Mouse (Mus musculus): ENCODE data around the gene Treh. TPM values are rescaled to one million over a fixed set of nuclear protein-coding genes. Genes with fewer than 3 reads are reported as not detected.

Treh gene
- polyA plus RNA-seq, 1 experiment, result 0.02 TPM

DNA sequence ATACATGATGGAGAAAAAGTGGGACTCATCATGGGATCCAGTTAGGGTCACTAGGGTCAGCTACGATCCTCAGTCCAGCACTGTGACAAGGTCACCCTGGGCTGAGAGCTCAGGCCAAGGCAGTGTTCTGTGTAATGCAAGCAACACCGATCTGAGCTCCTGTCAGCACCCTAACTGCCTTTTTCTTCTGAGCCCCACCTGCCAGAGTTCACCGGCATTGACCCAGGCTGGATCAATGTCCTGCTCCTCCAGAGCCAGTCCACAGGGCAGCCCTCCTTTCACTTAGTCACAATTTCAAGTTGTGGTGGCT lies 48.8 kb downstream of the Treh start:
- peaks cover 5% of the 10 kb centered on the region for H3K36me3 ChIP-seq (ENCODE audit: control insufficient read depth, insufficient read depth)
- H3K79me2 ChIP-seq (ENCODE audit: control insufficient read depth, insufficient read depth), result peaks cover 6% of the 10 kb centered on the region
- peak overlapping the region; percentile 66 for H3K4me2 ChIP-seq (ENCODE audit: low read depth)
- TF ChIP-seq TCF3 (IDR thresholded peaks at IDR 0.05; ENCODE audit: insufficient read length, low read depth) (no peak), MYOG (IDR thresholded peaks at IDR 0.05; ENCODE audit: control insufficient read depth in 1 of 3, insufficient read depth in 1 of 3, insufficient read length in 2 of 3, low read depth in 2 of 3) (no peak), E2F4 (IDR thresholded peaks at IDR 0.05; ENCODE audit: insufficient read depth) (no peak), MYOD1 (IDR thresholded peaks at IDR 0.05; ENCODE audit: control insufficient read depth in 1 of 3, insufficient read length in 2 of 3, low read depth in 2 of 3) (no peak), MAX (IDR thresholded peaks at IDR 0.05; ENCODE audit: low read depth) (no peak), USF1 (IDR thresholded peaks at IDR 0.05; ENCODE audit: low read depth) (no peak)
- H3K4me3 ChIP-seq, result peak overlapping the region; percentile 50
- H3ac ChIP-seq (ENCODE audit: control insufficient read depth, insufficient read length), result no peak overlapping the region
- H3K27me3 ChIP-seq (ENCODE audit: control insufficient read depth, insufficient read depth, insufficient read length), result no peaks in the 10 kb centered on the region

DNA sequence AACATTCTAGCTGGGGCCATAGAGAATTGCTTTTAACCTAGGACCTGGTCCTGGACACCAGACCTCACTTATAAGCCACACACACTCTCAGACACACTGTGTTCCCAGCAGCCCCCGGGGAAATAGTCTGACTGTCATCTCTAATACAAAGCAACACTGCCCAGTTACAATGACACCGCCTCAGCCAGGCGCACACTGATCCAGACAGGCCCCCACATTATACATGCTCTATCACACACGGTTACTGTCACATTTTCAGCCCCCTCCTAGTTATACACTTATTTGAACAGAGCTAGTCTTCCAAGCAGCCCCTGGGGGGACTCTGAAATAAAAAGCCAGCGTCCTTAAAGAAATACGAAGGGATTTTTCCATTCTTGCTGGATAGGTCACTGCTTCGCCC lies 49.5 kb downstream of the Treh start:
- Histone ChIP-seq H3K4me2 (ENCODE audit: low read depth) (peak overlapping the region; percentile 64), H3ac (ENCODE audit: control insufficient read depth, insufficient read length) (no peak overlapping the region)
- no peak for TF ChIP-seq POLR2A (IDR thresholded peaks at IDR 0.05; ENCODE audit: insufficient read length, low read depth)

DNA sequence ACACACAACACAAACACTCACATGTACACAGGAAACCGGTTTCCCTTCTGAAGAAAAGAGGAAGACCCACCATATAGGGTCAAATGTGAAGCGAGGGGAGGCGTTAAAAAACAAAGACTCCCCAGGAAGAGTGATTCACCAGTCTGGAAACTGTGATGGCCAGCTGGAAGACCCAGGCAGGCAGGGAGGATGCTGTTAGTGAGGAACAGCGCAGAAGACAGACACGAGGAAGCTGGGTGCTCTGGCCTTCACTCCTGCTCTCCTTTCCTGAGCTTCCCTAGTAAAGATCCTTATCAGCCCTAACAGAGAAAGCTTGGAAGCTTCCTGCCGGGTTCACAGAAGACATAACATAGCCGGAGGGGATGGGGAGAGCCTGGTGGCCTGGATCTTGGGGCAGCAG lies 50.0 kb downstream of the Treh start:
- H3K79me2 ChIP-seq (ENCODE audit: control insufficient read depth, insufficient read depth), result peaks cover 6% of the 10 kb centered on the region
- H3K27me3 ChIP-seq (ENCODE audit: control insufficient read depth, insufficient read depth, insufficient read length), result no peaks in the 10 kb centered on the region
- no peak for TF ChIP-seq REST (IDR thresholded peaks at IDR 0.05; ENCODE audit: insufficient read depth, insufficient read length)
- TF ChIP-seq USF1 (IDR thresholded peaks at IDR 0.05; ENCODE audit: low read depth), result no peak
- TF ChIP-seq POLR2A (IDR thresholded peaks at IDR 0.05; ENCODE audit: insufficient read length, low read depth), result no peak
- TF ChIP-seq TCF12 (IDR thresholded peaks at IDR 0.05; ENCODE audit: insufficient read depth, poor library complexity, severe bottlenecking), result no peak
- TF ChIP-seq MAX (IDR thresholded peaks at IDR 0.05; ENCODE audit: low read depth), result no peak
- no peak for TF ChIP-seq CEBPB (IDR thresholded peaks at IDR 0.05; ENCODE audit: insufficient read depth, poor library complexity, severe bottlenecking)
- no peak overlapping the region for H3K4me3 ChIP-seq
- no peak overlapping the region for H3ac ChIP-seq (ENCODE audit: control insufficient read depth, insufficient read length)
- H3K36me3 ChIP-seq (ENCODE audit: control insufficient read depth, insufficient read depth), result peaks cover 6% of the 10 kb centered on the region
- H3K4me2 ChIP-seq (ENCODE audit: low read depth), result peak overlapping the region; percentile 64

More for the DNA sequence above, 49.5 kb downstream of the Treh start:
- H3K4me3 ChIP-seq, result no peak overlapping the region
- peaks cover 6% of the 10 kb centered on the region for H3K79me2 ChIP-seq (ENCODE audit: control insufficient read depth, insufficient read depth)
- no peaks in the 10 kb centered on the region for H3K27me3 ChIP-seq (ENCODE audit: control insufficient read depth, insufficient read depth, insufficient read length)
- peaks cover 5% of the 10 kb centered on the region for H3K36me3 ChIP-seq (ENCODE audit: control insufficient read depth, insufficient read depth)

DNA sequence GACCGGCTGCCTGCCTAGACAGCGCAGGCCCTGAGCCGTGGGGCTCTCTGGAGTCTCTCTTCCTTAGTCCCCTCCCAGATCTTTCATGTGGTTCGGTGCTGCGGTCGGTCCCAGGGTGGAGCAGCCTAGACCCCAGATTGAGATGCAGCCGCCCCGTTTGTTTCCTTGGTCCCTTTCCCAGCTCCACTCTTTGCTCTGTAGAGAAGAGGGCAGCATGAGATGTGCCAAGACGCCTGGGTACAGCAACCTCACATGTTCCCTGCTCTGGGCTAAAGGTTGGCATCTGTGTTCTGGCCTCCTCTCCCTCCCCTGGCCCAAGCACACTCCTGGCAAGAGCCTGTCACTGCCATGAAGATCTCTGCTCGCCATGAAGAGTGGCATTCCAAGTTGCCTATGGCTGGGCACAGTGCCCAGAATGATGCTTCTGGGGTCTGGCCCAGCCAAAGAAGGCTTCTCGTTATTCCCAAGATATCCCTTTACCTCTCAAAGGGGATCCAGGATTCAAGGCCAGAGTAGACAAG lies 50.5 kb downstream of the Treh start:
- Histone ChIP-seq H3K4me2 (ENCODE audit: low read depth) (peak overlapping the region; percentile 64), H3K4me3 (no peak overlapping the region), H3ac (ENCODE audit: control insufficient read depth, insufficient read length) (no peak overlapping the region), H3K36me3 (ENCODE audit: control insufficient read depth, insufficient read depth) (peaks cover 9% of the 10 kb centered on the region), H3K27me3 (ENCODE audit: control insufficient read depth, insufficient read depth, insufficient read length) (no peaks in the 10 kb centered on the region), H3K79me2 (ENCODE audit: control insufficient read depth, insufficient read depth) (peaks cover 6% of the 10 kb centered on the region)
- no peak for TF ChIP-seq MYOD1 (IDR thresholded peaks at IDR 0.05; ENCODE audit: control insufficient read depth in 1 of 3, insufficient read length in 2 of 3, low read depth in 2 of 3)
- TF ChIP-seq E2F4 (IDR thresholded peaks at IDR 0.05; ENCODE audit: insufficient read depth), result no peak
- no peak for TF ChIP-seq TCF12 (IDR thresholded peaks at IDR 0.05; ENCODE audit: insufficient read depth, poor library complexity, severe bottlenecking)
- TF ChIP-seq USF1 (IDR thresholded peaks at IDR 0.05; ENCODE audit: low read depth), result no peak
- TF ChIP-seq POLR2A (IDR thresholded peaks at IDR 0.05; ENCODE audit: insufficient read length, low read depth), result no peak
- no peak for TF ChIP-seq CEBPB (IDR thresholded peaks at IDR 0.05; ENCODE audit: insufficient read depth, poor library complexity, severe bottlenecking)
- TF ChIP-seq TCF3 (IDR thresholded peaks at IDR 0.05; ENCODE audit: insufficient read length, low read depth), result no peak
- no peak for TF ChIP-seq REST (IDR thresholded peaks at IDR 0.05; ENCODE audit: insufficient read depth, insufficient read length)
- TF ChIP-seq SRF (IDR thresholded peaks at IDR 0.05; ENCODE audit: control insufficient read depth, insufficient read length, low read depth), result no peak
- TF ChIP-seq MYOG (IDR thresholded peaks at IDR 0.05; ENCODE audit: control insufficient read depth in 1 of 3, insufficient read depth in 1 of 3, insufficient read length in 2 of 3, low read depth in 2 of 3), result no peak
- no peak for TF ChIP-seq MAX (IDR thresholded peaks at IDR 0.05; ENCODE audit: low read depth)
- TF ChIP-seq POLR2AphosphoS2 (IDR thresholded peaks at IDR 0.05; ENCODE audit: insufficient read length, low read depth), result no peak

- H3K4me2 ChIP-seq (ENCODE audit: low read depth), result peak overlapping the region; percentile 64
- peaks cover 9% of the 10 kb centered on the region for H3K36me3 ChIP-seq (ENCODE audit: control insufficient read depth, insufficient read depth)
- no peak overlapping the region for H3K4me3 ChIP-seq
- no peak overlapping the region for H3ac ChIP-seq (ENCODE audit: control insufficient read depth, insufficient read length)
- TF ChIP-seq SRF (IDR thresholded peaks at IDR 0.05; ENCODE audit: control insufficient read depth, insufficient read length, low read depth), result no peak
- TF ChIP-seq TCF3 (IDR thresholded peaks at IDR 0.05; ENCODE audit: insufficient read length, low read depth), result no peak
- no peak for TF ChIP-seq MAX (IDR thresholded peaks at IDR 0.05; ENCODE audit: low read depth)
- TF ChIP-seq POLR2AphosphoS2 (IDR thresholded peaks at IDR 0.05; ENCODE audit: insufficient read length, low read depth), result no peak
- TF ChIP-seq E2F4 (IDR thresholded peaks at IDR 0.05; ENCODE audit: insufficient read depth), result no peak
- no peak for TF ChIP-seq POLR2A (IDR thresholded peaks at IDR 0.05; ENCODE audit: insufficient read length, low read depth)
- no peak for TF ChIP-seq REST (IDR thresholded peaks at IDR 0.05; ENCODE audit: insufficient read depth, insufficient read length)
- TF ChIP-seq CEBPB (IDR thresholded peaks at IDR 0.05; ENCODE audit: insufficient read depth, poor library complexity, severe bottlenecking), result no peak
- no peak for TF ChIP-seq MYOD1 (IDR thresholded peaks at IDR 0.05; ENCODE audit: control insufficient read depth in 1 of 3, insufficient read length in 2 of 3, low read depth in 2 of 3)
- no peak for TF ChIP-seq USF1 (IDR thresholded peaks at IDR 0.05; ENCODE audit: low read depth)
- TF ChIP-seq MYOG (IDR thresholded peaks at IDR 0.05; ENCODE audit: control insufficient read depth in 1 of 3, insufficient read depth in 1 of 3, insufficient read length in 2 of 3, low read depth in 2 of 3), result no peak
- TF ChIP-seq TCF12 (IDR thresholded peaks at IDR 0.05; ENCODE audit: insufficient read depth, poor library complexity, severe bottlenecking), result no peak
- no peaks in the 10 kb centered on the region for H3K27me3 ChIP-seq (ENCODE audit: control insufficient read depth, insufficient read depth, insufficient read length)
- peaks cover 6% of the 10 kb centered on the region for H3K79me2 ChIP-seq (ENCODE audit: control insufficient read depth, insufficient read depth)
Observed at GRCm38 (mm10) chr9:44724223-44724622, 51.2 kb downstream of the Treh start.

Measured in myocyte (in vitro differentiated cells).